Mouse (Mus musculus) CH12.LX (cell line): ENCODE measurements at regions not wholly inside any gene's neighbourhood (a gene's known extent, or its start where the extent isn't known, plus 50 kb on each side); places are given as distances from the start of the nearest gene placed in this dataset.

ENCODE experiments used
- CHD1 ChIP-seq: IDR thresholded peaks from 2 replicates; pipeline ENCODE4 v1.6.1; 2012; ENCODE audit warnings: low read depth, low read length, improper control_type of control experiment, inconsistent platforms
- POLR2A ChIP-seq: IDR thresholded peaks from 2 replicates; pipeline ENCODE4 v1.6.1; 2011; ENCODE audit warnings: low read depth, mild to moderate bottlenecking, improper control_type of control experiment, low read length

DNA sequence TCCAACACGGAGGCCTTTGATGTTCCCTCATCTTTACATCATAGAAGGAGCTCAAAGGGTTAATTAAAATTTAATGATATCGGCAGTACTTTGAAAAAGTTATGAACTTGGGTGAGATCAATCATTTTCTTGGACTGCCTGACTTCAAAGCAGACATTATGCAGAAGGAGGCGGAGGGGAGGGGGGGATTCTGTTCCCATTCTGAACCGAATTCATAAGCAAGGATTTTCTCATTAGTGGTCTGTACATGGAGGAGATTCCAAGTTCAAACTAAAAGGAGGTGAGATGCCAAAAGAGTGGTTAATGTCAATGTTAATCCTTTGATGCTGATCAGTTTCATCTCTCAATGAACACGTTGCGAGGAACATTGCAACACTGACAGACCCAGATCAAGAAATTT is 1110.7 kb upstream of the Tenm2 start:
- no peak for TF ChIP-seq POLR2A
- TF ChIP-seq CHD1 = no peak
